Mouse (Mus musculus) heart, embryonic 11.5 days (tissue): ENCODE measurements around the gene Mettl7a2. TPM values are rescaled to one million over a fixed set of nuclear protein-coding genes. Genes with fewer than 3 reads are reported as not detected.
"Not testable (repeated sequence)": the region's sequence is repeated elsewhere in the genome, so short reads cannot be mapped to it uniquely, and the experiment has no call there.

Experiments used
- ATAC-seq: fragments of 200-750 bp; cut with Nextera tagmentation; replicated peaks from 2 replicates; pipeline ENCODE4 v1.8.0; 2017; ENCODE audit warnings: moderate library complexity; ENCODE audit not compliant: insufficient number of reproducible peaks, low FRiP score, low TSS enrichment
- H3K27ac ChIP-seq: fragments of 300-500 bp; sonication (generic); 2 replicates; pipeline ENCODE4 v1.5.1; 2014; ENCODE audit warnings: mild to moderate bottlenecking, low read depth, low read length
- H3K27me3 ChIP-seq: fragments of 300-500 bp; sonication (generic); 2 replicates; pipeline ENCODE4 v1.6.1; 2014; ENCODE audit warnings: mild to moderate bottlenecking, low read length, mixed read lengths; ENCODE audit not compliant: control insufficient read depth, insufficient read depth
- H3K36me3 ChIP-seq: fragments of 300-500 bp; sonication (generic); 2 replicates; pipeline ENCODE4 v1.6.1; 2014; ENCODE audit warnings: mild to moderate bottlenecking, low read length, moderate library complexity, mixed read lengths; ENCODE audit not compliant: control insufficient read depth, insufficient read depth
- H3K4me1 ChIP-seq: fragments of 300-500 bp; sonication (generic); 2 replicates; pipeline ENCODE4 v1.6.1; 2014; ENCODE audit warnings: low read length; ENCODE audit not compliant: control insufficient read depth, insufficient read depth
- H3K4me2 ChIP-seq: fragments of 300-500 bp; sonication (generic); 2 replicates; pipeline ENCODE4 v1.6.1; 2014; ENCODE audit warnings: mild to moderate bottlenecking, moderate library complexity
- H3K4me3 ChIP-seq: fragments of 300-500 bp; sonication (generic); 2 replicates; pipeline ENCODE4 v1.5.1; 2014; ENCODE audit warnings: low read depth, low read length
- H3K9ac ChIP-seq: fragments of 300-500 bp; sonication (generic); 2 replicates; pipeline ENCODE4 v1.6.1; 2014; ENCODE audit warnings: mild to moderate bottlenecking, low read depth, low read length, moderate library complexity
- H3K9me3 ChIP-seq: fragments of 300-500 bp; sonication (generic); replicated peaks from 2 replicates; pipeline ENCODE4 v1.6.1; 2016; ENCODE audit warnings: low read length; ENCODE audit not compliant: control insufficient read depth
- WGBS: fragments of 180-500 bp; shearing (Covaris S2); extraction: QIAGEN DNeasy Blood & Tissue Kit; methylation state at CpG from one replicate; pipeline ENCODE4 v1.1.7; 2014; ENCODE audit not compliant: insufficient replicate concordance; 5-methylcytosine and 5-hydroxymethylcytosine counted together
- polyA plus RNA-seq: library from polyadenylated mRNA; unstranded; fragments of >200 nt; fragmentation: Nextera tagmentation; extraction: Ambion mirVana; gene quantifications from 2 replicates; pipeline ENCODE4 v1.2.1, GENCODE M21; 2014

Mettl7a2 gene
- polyA plus RNA-seq, 1 experiment from 2014 or later, result not detected

DNA sequence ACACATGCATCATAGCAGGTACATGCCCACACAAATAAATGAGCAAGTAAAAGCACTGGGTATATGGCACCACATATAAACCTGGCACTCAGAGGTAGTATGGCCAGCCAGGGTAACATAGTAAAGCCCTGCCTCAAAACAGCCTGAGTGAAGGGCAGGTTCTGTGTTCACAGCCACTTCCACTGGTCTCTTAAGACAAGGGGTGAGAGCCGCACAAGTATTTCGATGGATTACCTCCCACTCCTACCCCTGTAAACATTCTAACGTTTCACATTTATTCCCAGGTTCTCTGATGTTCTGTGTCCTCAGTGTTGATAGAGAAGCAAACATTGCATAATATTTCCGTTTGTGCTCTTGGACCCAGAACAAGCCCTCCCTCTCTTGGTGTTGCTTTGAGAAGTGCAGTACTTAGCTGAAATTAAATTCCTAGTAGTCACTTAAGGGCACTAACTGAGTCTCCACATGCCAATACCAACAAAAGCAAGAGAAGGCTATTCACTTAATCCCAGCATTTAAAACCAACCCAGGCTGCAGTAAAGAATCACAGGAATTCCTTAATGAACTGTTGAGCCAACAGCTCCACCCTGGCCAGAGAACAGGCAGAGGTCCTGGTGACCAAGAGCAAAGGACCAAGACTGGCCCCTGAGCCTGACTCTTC is 34.9 kb upstream of the Mettl7a2 start:
- not testable (repeated sequence) for ATAC-seq, H3K4me2 ChIP-seq, H3K9me3 ChIP-seq, H3K4me1 ChIP-seq, H3K36me3 ChIP-seq, H3K27me3 ChIP-seq, H3K27ac ChIP-seq, H3K4me3 ChIP-seq, H3K9ac ChIP-seq
- WGBS, result 77% methylated on average over 4 of the region's 4 CpGs

DNA sequence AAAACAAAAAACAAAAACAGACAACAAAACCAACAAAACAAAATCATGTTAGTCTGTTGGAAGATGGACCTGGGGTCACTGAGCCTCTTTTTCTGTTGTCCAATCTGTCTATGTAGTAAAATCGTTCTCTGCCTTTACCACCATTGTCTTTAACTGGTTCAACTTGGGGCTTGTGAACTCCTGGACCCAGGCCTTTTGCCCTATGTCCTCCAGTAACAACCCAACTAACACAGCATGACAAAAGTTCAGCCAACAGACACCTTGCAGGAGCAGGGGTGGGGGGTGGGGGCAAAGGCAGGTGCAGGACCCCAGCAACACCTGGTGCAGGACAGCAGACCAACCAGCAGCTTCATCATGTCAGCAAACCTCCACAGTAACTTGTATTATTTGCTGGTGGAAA is 33.1 kb upstream of the Mettl7a2 start:
- Histone ChIP-seq H3K4me1 (no peaks in the 10 kb centered on the region), H3K4me3 (no peak overlapping the region), H3K9me3 (no peaks in the 10 kb centered on the region), H3K27ac (no peak overlapping the region), H3K27me3 (no peaks in the 10 kb centered on the region), H3K4me2 (no peak overlapping the region), H3K36me3 (no peaks in the 10 kb centered on the region), H3K9ac (no peak overlapping the region)
- no peak for ATAC-seq
- WGBS, result 63% methylated on average over 1 of the region's 1 CpGs

DNA sequence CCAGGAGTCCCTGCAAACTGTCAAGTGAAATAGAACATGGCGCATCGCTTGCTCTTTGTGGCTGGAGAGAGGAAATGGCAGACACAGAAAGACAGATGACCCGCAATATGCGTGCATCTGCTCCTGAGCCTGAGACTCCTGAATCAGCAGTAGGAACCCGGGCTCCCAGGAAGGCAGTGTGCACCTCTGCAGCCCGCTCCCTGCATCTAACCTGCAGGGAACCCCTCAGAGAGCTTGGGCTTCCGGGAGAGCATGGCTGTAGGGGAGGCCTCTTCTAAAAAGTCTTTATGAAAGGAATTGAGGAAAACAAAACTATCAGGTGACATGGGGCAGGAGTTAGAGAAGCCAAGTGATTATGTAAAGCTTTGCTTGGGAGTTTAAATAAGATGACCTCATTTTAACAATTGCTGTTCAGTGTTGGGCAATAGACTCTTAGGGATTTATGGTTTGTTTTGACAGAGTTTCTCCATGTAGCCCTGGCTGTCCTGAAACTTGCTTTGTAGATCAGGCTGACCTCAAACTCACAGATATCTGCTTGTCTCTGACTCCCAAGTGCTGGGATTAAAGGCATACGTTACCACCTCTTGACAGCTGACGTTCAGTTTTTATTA is 32.6 kb upstream of the Mettl7a2 start:
- H3K9ac ChIP-seq, result no peak overlapping the region
- H3K4me1 ChIP-seq, result no peaks in the 10 kb centered on the region
- no peak overlapping the region for H3K27ac ChIP-seq
- no peaks in the 10 kb centered on the region for H3K9me3 ChIP-seq
- H3K27me3 ChIP-seq, result no peaks in the 10 kb centered on the region
- no peak for ATAC-seq
- no peaks in the 10 kb centered on the region for H3K36me3 ChIP-seq
- WGBS, result 70% methylated on average over 9 of the region's 9 CpGs
- H3K4me3 ChIP-seq, result no peak overlapping the region
- no peak overlapping the region for H3K4me2 ChIP-seq

DNA sequence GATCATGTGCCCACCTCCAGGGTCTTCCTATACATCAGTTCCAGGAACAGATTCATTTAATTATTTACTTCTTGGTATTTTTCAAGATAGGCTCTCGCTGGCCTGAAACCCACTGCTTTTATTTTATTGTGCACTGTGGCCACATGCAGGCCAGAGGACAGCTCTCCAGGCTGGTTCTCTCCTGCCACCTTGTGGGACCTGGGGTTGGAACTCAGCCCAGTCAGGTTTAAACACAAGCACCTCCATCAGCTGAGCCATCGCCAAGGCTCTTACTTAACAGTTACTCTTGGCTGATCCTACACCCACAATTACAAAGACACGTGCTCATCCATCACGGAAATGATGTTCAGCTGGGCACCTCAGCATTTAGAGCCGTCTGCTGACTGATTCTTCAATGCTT is 31.9 kb upstream of the Mettl7a2 start:
- WGBS, result 46% methylated on average over 5 of the region's 5 CpGs
- Histone ChIP-seq H3K36me3 (no peaks in the 10 kb centered on the region), H3K4me2 (no peak overlapping the region), H3K4me1 (no peaks in the 10 kb centered on the region), H3K27me3 (no peaks in the 10 kb centered on the region), H3K9me3 (no peaks in the 10 kb centered on the region), H3K4me3 (no peak overlapping the region), H3K9ac (no peak overlapping the region), H3K27ac (no peak overlapping the region)
- no peak for ATAC-seq

GRCm38 (mm10) chr15:100324021-100324591 is 28.9 kb upstream of the Mettl7a2 start:
- Histone ChIP-seq H3K27ac (no peak overlapping the region), H3K4me2 (no peak overlapping the region), H3K4me1 (no peaks in the 10 kb centered on the region), H3K4me3 (no peak overlapping the region), H3K36me3 (no peaks in the 10 kb centered on the region), H3K9me3 (no peaks in the 10 kb centered on the region), H3K27me3 (no peaks in the 10 kb centered on the region), H3K9ac (no peak overlapping the region)
- WGBS, result 69% methylated on average over 12 of the region's 12 CpGs
- ATAC-seq, result no peak

GRCm38 (mm10) chr15:100325235-100325634 is 27.8 kb upstream of the Mettl7a2 start:
- no peak overlapping the region for H3K27ac ChIP-seq
- H3K27me3 ChIP-seq, result no peaks in the 10 kb centered on the region
- no peak overlapping the region for H3K4me3 ChIP-seq
- H3K4me1 ChIP-seq, result no peaks in the 10 kb centered on the region
- ATAC-seq, result no peak
- H3K9me3 ChIP-seq, result no peaks in the 10 kb centered on the region
- no peak overlapping the region for H3K4me2 ChIP-seq
- no peak overlapping the region for H3K9ac ChIP-seq
- 85% methylated on average over 3 of the region's 3 CpGs for WGBS
- H3K36me3 ChIP-seq, result no peaks in the 10 kb centered on the region

GRCm38 (mm10) chr15:100328089-100328488 is 24.9 kb upstream of the Mettl7a2 start:
- H3K9ac ChIP-seq, H3K4me1 ChIP-seq, H3K9me3 ChIP-seq, H3K27ac ChIP-seq, ATAC-seq, H3K36me3 ChIP-seq, H3K27me3 ChIP-seq, H3K4me3 ChIP-seq, H3K4me2 ChIP-seq: not testable (repeated sequence)
- WGBS, result 58% methylated on average over 3 of the region's 4 CpGs

GRCm38 (mm10) chr15:100329336-100329735 is 23.7 kb upstream of the Mettl7a2 start:
- WGBS, result 82% methylated on average over 10 of the region's 10 CpGs
- not testable (repeated sequence) for H3K36me3 ChIP-seq, H3K27ac ChIP-seq, H3K9me3 ChIP-seq, H3K4me3 ChIP-seq, H3K9ac ChIP-seq, ATAC-seq, H3K4me1 ChIP-seq, H3K4me2 ChIP-seq, H3K27me3 ChIP-seq

DNA sequence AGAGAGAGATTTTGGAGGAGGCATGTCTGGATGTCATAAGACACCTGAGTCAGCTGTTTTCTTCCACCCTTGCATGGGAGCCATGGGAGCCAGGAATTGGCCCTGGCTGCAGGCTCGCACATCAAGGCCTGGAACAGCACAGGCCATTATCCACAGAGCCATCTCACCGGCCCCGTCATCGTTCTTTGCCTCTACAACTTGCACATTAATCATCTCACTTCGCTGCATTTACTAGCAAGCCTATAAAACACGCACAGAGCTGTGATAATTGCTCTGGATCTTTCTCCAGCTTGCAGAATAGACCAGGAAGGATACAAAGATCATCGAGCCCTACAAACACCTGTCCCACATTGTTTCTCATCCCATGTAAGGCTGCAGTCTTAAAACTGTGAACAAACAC is 22.3 kb upstream of the Mettl7a2 start:
- Histone ChIP-seq H3K36me3 (no peaks in the 10 kb centered on the region), H3K4me2 (no peak overlapping the region), H3K9me3 (no peaks in the 10 kb centered on the region), H3K4me3 (no peak overlapping the region), H3K27ac (no peak overlapping the region), H3K4me1 (no peaks in the 10 kb centered on the region), H3K27me3 (no peaks in the 10 kb centered on the region), H3K9ac (no peak overlapping the region)
- 86% methylated on average over 7 of the region's 7 CpGs for WGBS
- ATAC-seq, result no peak
